Mouse (Mus musculus): ENCODE results near the gene Pcgf3.
"Not testable (repeated sequence)": the region's sequence is repeated elsewhere in the genome, so short reads cannot be mapped to it uniquely, and the experiment has no call there.

The Pcgf3 gene

DNA sequence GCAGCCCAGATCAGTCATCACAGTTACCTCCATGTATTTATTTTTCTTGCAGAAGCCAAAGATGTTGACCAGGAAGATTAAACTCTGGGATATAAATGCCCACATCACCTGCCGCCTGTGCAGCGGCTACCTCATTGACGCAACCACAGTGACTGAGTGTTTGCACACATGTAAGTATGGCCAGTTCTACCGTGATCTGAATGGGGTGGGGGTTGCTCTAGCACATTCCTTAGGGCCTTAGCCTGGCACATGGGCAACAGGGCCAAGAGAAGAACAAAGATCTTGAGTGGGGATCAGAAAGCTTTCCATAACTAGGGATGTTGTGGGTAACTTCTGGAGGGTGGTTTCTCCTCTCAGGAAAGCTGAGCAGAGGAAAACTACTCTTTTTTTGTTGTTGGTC lies 12.7 kb downstream of the Pcgf3 start:
- DNase-seq: no peak

DNA sequence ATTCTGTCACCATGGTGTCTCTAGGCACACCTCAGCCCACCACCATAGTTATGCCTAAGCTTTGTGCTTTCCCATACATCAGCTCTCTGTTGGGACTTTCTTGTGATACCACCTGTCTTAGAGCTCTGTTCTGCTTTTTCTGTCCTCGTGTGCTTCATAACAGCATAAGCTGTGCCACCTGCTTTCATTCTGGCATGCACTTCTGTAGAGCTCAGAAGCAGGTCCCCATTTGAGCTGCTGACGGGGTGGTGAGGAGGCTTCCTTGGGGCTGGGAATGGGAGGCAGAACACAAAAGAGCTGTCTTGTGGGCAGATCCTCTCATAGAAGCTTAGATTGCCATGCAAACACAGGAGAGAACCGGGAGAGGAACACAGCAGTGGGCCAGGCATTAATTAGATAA lies 14.9 kb downstream of the Pcgf3 start:
- DNase-seq: no peak

DNA sequence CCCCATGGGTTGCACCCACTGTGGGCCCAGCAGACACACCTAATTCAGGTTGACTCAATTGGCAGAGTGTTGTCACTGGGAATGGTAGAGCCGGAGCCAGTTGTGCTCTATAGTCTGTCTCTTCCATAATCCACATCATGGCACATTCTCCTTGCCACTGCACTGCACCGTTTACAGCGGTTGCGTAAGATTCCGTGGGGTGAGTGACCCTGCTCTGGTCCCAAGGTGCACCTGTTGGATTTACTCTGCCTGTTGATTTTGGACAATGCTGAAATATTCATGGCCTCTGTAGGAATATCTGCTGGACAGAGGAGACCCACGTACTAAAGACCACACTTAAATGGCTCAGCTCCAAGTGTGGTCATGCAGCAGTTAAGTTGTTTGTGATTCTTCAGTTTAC lies 22.0 kb downstream of the Pcgf3 start:
- DNase-seq: no peak

DNA sequence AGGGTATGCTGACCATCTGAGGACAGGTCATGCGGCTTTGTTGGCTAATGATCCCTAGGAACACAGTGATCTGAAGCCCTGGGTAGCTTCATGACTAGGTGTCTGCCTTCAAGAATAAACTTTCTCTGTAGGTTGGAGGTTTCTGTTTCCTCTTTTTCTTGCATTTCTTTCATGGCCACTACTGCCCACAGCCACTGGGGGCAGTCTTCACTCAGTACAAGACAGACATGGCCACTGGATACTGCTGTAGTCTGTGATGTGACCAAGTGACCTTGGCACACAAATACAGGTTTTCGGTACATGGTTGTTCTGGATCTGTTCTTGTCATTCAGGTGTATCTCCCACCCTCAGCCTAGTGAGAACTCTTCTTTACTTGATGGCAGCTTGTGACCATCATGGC lies 24.2 kb downstream of the Pcgf3 start:
- peak; percentile 68 to 72 for DNase-seq

DNA sequence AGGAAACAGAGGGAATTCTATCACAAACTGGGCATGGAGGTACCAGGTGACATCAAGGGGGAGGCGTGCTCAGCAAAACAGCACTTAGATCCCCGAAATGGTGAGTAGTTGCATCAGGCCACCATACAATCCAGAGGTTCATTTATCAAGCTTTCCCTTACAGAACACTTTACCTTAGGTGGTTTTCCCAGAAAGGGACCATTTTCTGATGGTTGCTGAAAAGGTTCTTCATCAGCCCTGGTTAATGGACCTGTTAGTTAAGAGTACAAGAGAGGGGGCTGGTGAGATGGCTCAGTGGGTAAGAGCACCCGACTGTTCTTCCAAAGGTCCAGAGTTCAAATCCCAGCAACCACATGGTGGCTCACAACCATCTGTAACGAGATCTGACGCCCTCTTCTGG lies 25.1 kb downstream of the Pcgf3 start:
- not testable (repeated sequence) for DNase-seq

DNA sequence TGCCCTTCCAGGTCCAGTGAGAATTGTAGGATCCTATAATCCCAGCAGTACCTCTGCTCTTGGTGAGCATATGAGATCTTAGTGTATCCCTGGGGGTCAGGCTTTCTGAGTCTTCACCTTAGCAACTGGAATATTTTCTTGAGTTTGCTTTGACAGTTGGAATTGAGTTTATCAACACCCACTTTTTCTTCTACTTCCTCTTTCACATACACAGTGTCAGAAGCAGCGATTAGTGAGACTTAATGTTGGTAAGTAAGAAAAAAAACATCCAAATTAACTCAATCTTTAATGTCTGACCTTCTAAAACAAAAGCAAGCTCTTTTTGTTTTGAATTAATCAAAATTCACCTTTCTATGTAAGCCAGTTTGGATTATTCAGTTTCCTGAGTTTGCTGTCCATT lies 40.5 kb downstream of the Pcgf3 start:
- DNase-seq: no peak

DNA sequence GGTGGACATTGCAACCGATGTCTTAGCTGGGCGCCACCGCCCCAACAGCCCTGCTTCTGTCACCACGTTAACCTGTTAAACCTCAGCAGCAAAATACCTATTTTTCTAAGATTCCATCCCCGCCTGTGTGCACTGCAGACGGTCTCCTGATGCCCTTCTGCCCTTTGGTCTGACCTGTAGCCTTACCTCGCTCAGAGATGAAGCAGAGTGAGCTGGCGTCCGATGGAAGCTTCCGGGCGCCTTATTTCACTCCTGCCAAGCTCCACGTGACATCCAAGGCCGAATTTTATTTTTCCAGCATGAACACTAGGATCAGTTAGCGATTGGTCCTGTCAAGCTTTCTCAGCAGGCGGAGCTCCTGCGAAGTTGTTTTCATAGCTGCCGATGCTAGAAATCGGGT lies 41.3 kb downstream of the Pcgf3 start:
- DNase-seq: no peak

DNA sequence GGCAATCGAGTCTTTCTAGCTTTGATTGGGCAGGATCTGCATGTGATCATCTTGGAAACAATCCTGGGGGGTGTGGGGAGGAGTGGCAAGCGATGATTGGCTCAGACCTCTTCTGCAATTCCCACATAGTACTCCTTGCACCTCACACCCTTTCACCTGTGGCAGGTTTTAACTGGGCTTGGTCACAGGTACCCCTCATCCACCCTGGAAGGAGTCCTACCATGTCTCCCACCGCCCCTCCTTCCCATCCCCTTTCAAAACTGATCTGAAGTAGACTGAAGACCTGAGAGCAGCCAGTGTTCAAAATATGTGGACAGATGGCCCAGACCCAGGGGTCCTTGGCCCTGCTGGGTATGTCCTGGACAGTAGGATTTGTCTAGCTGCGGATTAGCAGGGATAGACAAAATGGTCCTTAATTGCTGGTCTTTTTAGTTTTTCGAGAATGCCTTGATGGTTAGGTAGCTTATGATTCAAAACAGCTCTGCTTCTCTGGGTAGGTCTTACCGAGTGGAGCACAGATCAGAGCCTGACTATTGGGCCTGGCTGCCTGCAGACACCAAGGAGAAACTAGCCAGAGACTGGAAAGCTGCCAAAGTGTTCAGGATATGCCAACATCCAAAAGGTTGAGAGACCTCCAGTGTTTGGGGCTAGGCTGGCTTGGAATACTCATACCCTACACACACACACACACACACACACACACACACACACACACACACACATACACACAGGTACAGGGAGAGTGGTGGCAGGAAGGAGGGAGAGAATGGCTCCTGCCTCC lies 54.7 kb downstream of the Pcgf3 start:
- peak; percentile 87 to 95 for DNase-seq

DNA sequence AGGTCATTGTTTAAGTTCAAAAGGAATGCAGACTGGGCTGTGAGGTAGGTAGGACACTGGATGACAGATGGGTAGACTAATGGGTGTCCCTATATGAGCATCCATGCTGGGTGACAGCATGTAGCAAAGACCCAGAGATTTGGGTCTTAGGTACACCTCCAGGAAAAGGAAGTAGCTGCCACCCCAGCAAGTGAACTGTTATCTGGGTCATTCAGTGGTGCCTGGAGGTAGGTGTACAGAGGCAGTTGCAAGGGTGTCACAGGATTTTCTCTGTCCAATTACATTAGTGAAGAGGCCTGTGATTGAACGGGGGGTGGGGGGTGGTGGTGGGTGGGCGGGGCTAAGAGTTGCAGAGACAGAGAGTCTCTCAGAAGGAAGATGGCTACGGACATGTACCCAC lies 55.6 kb downstream of the Pcgf3 start:
- no peak for DNase-seq

DNA sequence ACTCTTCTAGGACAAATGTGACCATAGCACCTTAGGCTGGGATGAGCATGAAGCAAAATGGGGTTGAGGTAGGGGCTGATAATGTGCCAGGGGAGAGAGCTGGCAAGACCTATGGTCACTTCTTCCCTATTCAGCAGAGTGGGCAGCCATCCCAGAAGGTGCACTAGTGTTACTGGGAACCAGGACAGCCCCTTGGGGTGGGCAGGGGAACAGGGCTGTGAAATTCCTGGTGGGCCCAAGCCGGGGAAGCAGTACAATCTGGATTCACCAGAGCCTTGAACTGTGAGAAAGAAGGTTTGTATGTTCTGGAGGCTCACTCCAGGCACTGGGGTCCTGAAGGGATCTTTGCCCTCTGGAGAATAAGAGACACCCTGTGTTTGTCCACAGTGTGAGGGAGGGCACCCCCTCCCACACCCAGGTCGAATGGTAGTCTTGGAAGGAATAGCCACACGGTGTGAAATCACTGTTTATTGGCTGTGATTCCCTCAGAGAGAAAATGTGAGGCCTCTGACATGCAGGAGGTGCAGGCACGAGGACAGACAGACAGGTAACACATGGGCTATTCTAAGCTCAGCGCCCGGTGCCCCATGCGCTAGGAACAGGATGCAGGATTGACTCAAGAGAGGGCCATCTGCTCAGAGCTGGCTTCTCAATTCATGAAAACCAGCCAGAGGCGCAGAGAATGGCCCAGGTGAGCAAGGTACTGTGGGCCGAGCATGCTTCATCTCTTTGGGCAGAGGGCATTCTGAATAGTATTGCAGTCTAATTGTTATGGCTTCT lies 57.3 kb downstream of the Pcgf3 start:
- peak; percentile 64 to 75 for DNase-seq

DNA sequence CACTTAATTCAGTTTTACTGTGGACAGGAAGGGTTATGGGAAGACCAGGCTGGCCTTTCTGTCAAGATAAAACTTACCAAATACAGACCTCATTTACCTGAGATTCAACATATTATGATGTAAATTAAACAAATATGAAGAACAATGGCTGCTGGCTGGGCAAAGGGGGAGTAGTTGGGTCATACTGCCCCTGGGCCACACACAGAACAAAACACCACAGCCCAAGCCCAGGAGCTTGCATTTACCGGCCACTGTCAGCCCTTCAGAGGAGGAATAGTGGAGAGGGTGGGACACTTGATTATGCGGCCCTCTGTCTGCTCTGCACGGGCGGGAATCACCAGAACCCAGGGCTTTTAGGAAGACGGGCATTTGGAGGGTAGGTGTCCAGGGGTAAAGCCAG lies 57.9 kb downstream of the Pcgf3 start:
- DNase-seq: no peak

DNA sequence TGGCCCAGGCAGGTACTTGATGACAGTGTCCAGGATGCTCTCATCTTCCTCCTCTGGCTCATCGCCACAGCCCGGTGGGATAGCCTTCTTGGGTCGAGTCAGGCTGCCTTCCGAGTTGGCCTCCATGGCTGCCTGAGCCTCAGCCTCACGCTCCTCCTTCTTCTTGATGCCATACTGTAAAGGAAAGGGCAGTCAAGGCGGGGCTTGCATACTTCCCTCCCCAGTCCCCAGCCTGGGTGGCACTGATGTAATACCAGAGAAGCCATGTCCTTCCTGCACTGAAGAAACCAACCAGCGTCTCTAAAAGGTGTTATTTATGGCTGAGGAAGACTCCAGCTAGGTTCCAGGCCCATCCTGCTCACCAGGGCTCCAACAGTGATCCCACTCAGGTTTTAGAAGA lies 59.1 kb downstream of the Pcgf3 start:
- peak; percentile 26 to 37 for DNase-seq

DNA sequence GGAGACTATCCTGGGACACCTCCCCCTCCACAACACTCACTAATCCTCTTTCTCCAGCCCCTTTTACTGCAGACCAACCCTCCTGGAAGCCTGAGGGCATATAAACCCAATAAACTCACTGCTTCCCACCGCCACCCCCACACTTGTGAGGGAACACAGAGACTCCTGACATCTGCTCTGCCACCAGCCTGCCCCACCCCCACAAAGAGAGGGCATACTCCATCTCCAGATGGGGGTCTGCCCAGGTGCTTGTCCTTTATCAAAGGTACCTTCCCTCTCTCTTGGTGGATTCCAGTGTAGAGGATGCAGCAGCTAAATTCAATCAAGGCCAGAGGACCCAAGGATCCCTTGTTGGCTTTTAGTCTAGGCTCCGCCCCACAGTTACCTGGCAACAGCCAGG lies 60.0 kb downstream of the Pcgf3 start:
- peak; percentile 19 to 40 for DNase-seq

DNA sequence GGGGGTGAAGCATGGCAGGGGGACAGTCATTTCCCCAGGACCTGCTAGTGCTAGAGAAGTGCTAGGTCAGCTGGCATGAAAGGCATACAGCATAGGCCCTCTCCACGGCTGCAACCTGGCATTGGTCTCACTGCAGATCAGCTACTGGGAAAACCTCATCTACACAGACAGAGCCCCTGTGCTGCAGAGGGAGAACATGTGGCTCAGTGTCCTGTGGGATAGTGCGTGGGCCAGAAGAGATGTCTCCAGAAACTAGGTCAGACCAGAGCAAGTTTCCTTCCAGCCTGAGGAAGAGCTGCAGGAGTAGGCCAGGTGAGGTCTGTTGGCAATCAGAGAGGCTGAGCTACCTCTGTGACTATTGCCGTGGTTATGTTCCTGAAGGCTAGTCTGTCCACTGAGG lies 60.9 kb downstream of the Pcgf3 start:
- no peak for DNase-seq

DNA sequence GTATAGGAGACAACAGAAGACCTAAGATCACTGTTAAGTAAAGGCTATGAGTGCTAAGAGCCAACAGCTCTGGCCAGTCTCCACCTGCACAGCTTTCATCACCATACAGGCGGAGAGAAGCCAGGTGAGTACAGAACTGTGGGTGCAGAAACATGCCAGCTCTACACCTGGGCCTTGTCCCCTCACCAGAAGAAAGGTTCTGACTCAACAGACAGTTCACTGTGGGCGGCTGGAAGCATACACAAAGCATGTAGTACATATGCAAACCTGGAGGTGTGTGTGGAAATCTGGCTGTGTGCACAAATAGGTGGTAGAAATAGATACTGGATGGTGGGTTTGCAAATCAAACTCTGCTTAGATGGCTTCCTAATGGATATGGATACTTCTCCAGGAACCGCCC lies 61.6 kb downstream of the Pcgf3 start:
- no peak for DNase-seq

DNA sequence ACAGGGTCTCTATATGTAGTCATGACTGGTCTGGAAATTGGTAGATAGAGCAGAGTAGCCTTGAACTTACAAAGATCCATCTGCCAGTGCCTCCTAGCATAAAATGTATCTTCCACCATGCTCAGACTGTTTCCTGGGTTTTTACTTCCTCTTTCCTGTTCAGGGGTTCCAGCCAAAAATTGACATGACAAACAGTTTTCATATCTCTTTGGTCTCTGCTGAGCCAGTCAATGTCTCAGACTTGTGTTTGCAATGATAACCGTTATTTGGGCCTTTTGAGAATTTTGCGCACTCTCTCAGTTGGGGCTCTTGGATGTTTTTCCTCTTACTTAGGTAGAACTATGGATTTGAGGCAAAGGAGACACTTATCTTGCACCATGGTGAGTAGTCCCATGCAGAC lies 73.2 kb downstream of the Pcgf3 start:
- DNase-seq: no peak

DNA sequence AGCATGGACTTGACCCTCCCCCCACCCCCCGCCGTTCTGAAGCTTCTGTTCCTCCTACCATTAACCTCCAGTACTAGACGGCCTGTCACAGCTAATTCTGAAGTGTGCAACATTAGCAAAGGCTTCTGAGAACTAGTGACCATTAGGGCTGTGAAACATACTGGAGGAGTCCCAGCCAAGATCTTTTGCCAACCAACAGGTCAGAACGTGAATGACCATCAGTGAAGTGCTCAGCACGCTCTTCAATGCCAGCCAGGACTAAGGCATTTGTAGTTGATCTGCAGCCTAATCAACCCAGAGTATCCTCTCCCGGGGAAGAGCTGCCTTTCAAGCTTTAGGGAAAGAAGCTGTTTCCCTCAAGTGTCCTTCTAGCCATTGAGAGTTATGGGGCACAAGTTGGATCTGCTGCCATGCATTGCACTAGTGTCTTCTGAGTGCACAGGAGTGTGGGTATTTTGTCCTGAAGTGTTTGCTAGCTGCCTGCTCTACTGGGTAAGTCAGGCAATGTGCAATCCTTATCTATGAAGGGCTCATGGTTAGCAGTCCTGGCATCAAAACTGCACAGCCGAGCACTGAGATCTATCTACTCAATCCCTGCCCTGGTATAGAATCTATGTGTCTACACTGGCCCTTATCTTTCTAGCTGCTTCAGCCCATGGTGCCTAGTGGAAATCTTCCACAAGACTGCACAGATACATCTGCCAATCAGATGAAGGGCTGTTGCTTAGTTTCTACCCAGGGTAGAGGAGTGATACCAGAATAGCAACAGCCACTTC lies 82.7 kb downstream of the Pcgf3 start:
- peak; percentile 46 to 57 for DNase-seq

DNA sequence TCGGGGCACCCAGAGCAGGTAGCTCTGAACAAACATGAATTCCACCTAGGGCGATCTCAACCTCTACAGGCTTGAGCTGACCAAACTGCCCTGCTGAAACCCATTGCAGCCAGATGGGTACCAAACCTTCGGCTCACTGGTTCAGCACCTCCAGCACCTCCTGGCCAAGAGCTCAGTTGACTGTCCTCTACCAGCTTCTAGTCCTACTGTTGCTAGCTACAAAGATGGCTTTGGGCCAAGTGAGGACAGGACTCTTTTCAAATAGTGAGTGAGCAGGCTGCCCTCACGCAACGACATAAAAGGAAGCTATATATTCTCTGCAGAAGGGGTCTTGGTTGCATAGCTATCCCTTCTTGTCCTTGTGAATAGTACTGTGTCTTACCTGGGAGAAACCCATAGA lies 86.6 kb downstream of the Pcgf3 start:
- DNase-seq: peak in 1 of 2 experiments; percentile 32

DNA sequence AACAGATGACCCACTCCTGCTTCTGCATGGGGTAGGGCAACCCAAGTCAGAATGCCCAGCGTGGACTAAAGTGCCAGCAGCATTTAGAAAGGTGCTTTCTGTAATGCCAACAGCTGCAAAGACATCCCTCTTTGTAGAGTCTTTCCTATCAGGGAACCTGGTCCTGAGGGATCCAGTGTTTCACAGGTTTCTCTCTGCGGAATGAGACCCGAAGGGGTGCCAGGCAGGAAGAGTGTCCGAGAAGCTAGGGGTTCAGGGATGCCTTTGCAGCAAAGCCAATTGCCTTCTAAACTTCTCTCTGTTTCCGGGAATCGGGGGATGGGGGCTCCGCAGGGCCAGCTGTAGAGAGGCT lies 88.1 kb downstream of the Pcgf3 start:
- peak in 1 of 2 experiments; percentile 32 for DNase-seq

DNA sequence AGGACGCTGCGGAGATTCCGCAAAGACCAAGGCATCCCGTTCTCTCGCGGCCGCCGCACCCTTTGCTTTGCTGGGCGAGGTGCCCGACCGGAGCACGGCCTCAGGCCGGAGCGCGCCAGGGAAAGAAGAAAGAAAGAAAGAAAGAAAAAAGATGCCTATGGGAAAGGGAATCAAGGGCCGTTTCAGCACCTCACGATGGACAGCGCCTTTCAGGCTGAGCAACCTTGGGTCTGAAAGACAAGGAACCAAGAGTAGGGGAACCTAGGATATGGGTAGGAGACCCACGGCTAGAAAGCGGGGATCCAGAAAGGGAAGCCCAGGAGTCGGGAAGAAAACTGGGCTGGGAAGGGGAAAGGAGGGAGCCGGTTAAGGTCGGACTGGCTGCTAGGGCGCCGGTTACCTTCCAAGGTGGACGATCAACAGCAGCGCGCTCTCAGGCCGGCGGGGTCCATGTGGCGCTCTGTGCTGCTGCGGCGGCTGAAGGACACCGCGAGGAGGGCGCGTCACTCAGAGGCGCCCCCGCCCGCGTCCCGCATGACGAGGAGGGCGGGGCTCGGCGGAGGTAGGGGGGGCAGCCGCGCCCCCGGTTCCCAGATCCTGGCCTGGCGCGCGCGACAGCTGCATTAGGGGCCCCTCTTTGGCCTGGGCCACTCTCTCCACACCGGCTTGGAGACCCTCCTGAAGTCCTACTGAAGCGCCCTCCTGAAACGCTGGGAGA lies 88.6 kb downstream of the Pcgf3 start, which contains the start of gene Cplx1:
Gene Cplx1, minus strand, starts transcription at position 536 of the 718 bp plus-strand sequence.
- peak; percentile 88 to 91 for DNase-seq

DNA sequence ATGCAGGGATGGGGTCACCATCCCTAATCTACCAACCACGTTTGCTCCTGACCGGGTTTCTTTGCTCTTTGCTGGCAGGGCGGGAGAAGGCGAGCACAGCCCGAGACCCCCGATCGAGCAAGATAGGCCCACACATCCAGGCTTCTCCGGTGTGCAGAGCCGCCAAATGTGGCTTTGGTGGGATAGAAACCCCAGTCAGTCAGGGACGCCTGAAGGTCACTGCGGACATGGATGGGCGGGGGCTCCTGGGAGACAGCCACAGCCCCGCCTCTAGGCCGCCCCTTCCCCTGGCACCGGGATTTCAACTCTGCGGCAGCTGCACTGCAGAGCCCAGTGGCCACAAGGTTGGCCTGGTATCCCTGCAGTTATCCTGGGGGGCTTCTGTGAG lies 89.2 kb downstream of the Pcgf3 start:
- peak in 1 of 2 experiments; percentile 68 for DNase-seq

DNA sequence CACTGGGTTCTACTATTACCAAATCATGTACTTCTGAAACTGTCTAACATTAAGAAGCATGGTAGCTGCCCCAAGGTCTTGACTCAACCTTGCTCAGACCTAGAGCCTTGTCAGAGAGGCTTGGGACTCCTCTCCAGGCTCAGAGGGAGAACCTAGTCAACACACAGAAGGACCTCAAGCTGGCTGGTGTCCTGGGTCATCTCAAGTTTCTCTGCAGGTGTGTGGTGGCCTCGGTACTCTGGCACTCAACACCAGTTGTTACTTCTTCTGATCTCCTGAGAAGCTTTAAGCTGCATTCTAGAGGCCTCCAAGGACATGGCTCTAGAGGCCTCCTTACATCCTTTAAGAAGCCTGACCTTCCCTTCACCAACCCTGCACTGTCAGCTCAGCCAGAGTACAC lies 93.0 kb downstream of the Pcgf3 start:
- no peak for DNase-seq

All from cerebellum, postnatal 14 days (tissue).